Mouse (Mus musculus) forebrain, embryonic 13.5 days (tissue): ENCODE measurements around the gene Acadvl. TPM values are rescaled to one million over a fixed set of nuclear protein-coding genes. Genes with fewer than 3 reads are reported as not detected.

Experiments
- ATAC-seq: fragments of 200-750 bp; cut with Nextera tagmentation; 2 replicates; pipeline ENCODE4 v1.8.0; 2017
- H3K27ac ChIP-seq: fragments of 300-500 bp; sonication (generic); 2 replicates; pipeline ENCODE4 v1.5.1; 2015; ENCODE audit warnings: inconsistent platforms, mild to moderate bottlenecking, moderate library complexity
- H3K27me3 ChIP-seq: fragments of 300-500 bp; sonication (generic); 2 replicates; pipeline ENCODE4 v1.6.1; 2015; ENCODE audit warnings: mild to moderate bottlenecking, inconsistent platforms
- H3K36me3 ChIP-seq: fragments of 300-500 bp; sonication (generic); 2 replicates; pipeline ENCODE4 v1.6.1; 2015; ENCODE audit warnings: mild to moderate bottlenecking, inconsistent platforms; ENCODE audit not compliant: poor library complexity, severe bottlenecking
- H3K4me1 ChIP-seq: fragments of 300-500 bp; sonication (generic); 2 replicates; pipeline ENCODE4 v1.6.1; 2015; ENCODE audit warnings: inconsistent platforms
- H3K4me2 ChIP-seq: fragments of 300-500 bp; sonication (generic); 2 replicates; pipeline ENCODE4 v1.6.1; 2015; ENCODE audit warnings: inconsistent platforms, mild to moderate bottlenecking, moderate library complexity
- H3K4me3 ChIP-seq: fragments of 300-500 bp; sonication (generic); 2 replicates; pipeline ENCODE4 v1.5.1; 2015; ENCODE audit warnings: mild to moderate bottlenecking, inconsistent platforms
- H3K9ac ChIP-seq: fragments of 300-500 bp; sonication (generic); 2 replicates; pipeline ENCODE4 v1.6.1; 2015; ENCODE audit warnings: mild to moderate bottlenecking, inconsistent platforms
- H3K9me3 ChIP-seq: fragments of 300-500 bp; sonication (generic); replicated peaks from 2 replicates; pipeline ENCODE4 v1.6.1; 2016; ENCODE audit warnings: inconsistent platforms
- WGBS: fragments of 180-500 bp; shearing (Covaris S2); methylation state at CpG from one replicate; pipeline ENCODE4 v1.1.7; 2015; 5-methylcytosine and 5-hydroxymethylcytosine counted together
- microRNA counts: library from miRNA; unstranded; fragments of <30 nt; microRNA quantifications from one replicate; lab custom pipeline; 2016
- microRNA-seq: library from miRNA; unstranded; fragments of <30 nt; microRNA quantifications from one replicate; pipeline ENCODE4, GENCODE M21; 2016
- polyA plus RNA-seq: library from polyadenylated mRNA; unstranded; fragments of >200 nt; fragmentation: Nextera tagmentation; extraction: Ambion mirVana; gene quantifications from 2 replicates; pipeline ENCODE4 v1.2.1, GENCODE M21; 2015

Acadvl gene
- polyA plus RNA-seq, 1 experiment from 2014 or later, result 48.7 TPM

- Histone ChIP-seq H3K27me3 (peaks cover 50% of the 10 kb centered on the region), H3K36me3 (peaks cover 53% of the 10 kb centered on the region), H3K4me3 (no peak overlapping the region), H3K27ac (no peak overlapping the region), H3K4me2 (no peak overlapping the region), H3K4me1 (peaks cover 10% of the 10 kb centered on the region), H3K9me3 (no peaks in the 10 kb centered on the region), H3K9ac (no peak overlapping the region)
- WGBS, result 93% methylated on average over 4 of the region's 4 CpGs
- ATAC-seq, result no peak
Observed at GRCm38 (mm10) chr11:69968793-69969192, 46.4 kb downstream of the Acadvl start.

DNA sequence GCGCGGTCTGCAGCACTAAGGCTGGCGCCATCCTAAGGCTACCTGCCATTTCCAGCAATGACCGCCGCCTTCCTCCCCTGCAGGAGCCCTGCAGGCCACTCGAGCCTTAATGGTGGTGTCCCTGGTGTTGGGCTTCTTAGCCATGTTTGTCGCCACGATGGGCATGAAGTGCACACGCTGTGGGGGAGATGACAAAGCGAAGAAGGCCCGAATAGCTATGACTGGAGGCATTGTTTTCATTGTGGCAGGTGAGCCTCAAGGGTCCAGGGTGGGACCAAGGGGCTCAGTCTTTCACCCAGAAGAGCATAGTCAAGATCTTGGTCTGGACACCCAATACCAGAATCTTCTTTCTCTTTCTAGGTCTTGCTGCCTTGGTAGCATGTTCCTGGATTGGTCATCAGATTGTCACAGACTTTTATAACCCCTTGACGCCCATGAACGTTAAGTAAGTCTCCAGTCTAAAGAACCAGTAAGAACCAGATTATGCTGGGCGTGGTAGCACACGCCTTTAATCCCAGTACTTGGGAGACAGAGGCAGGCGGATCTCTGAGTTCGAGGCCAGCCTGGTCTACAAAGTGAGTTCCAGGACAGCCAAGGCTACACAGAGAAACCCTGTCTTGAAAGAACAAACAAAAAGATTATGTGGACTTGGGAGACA is 48.2 kb downstream of the Acadvl start:
- H3K27ac ChIP-seq, result no peak overlapping the region
- H3K4me3 ChIP-seq, result peak overlapping the region; percentile 31
- WGBS, result 38% methylated on average over 17 of the region's 17 CpGs
- H3K36me3 ChIP-seq, result peaks cover 35% of the 10 kb centered on the region
- H3K9me3 ChIP-seq, result no peaks in the 10 kb centered on the region
- H3K9ac ChIP-seq, result peak overlapping the region; percentile 53
- H3K4me1 ChIP-seq, result peaks cover 10% of the 10 kb centered on the region
- H3K4me2 ChIP-seq, result peak overlapping the region; percentile 52
- no peak for ATAC-seq
- H3K27me3 ChIP-seq, result peaks cover 67% of the 10 kb centered on the region

DNA sequence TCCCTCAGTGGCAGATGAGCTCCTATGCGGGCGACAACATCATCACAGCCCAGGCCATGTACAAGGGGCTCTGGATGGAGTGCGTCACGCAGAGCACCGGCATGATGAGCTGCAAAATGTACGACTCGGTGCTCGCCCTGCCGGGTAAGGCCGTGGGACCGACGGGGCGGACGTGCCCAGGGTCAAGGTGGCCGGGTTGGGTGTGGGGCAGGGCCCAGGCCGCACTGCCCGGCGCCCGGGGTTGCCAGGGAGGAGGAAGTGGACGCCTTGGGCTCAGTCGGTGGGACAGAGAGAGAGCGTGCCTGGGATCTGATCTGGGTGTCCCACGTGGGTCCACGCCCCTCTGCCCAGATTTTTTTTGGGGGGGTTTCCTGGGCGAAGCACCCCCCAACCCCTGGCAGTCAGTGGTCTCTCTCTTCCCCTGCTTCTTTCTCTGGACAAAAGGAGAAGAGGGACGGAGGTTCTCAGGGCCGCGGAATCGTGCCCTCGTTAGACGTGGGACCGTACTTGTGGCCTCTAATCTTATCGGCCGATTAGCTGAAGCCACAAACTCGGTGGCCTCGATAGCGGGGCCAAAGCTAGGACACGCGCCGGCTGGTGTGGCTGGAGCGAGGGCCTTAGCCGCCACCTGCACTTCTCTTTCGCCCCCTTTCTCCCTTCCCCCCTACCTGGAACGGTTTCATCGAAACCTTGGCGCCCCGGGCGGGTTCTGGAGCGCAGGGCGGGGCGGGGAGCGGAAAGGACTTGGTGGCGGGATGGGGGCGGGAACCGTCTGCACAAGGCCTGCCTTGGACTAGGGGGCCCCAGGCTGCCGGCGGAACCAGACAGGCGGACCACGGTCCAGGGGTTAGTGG is 49.0 kb downstream of the Acadvl start:
- Histone ChIP-seq H3K9me3 (no peaks in the 10 kb centered on the region), H3K36me3 (peaks cover 30% of the 10 kb centered on the region), H3K27ac (no peak overlapping the region), H3K27me3 (peaks cover 74% of the 10 kb centered on the region), H3K4me1 (peaks cover 10% of the 10 kb centered on the region), H3K4me2 (peak overlapping the region; percentile 52), H3K9ac (peak overlapping the region; percentile 53), H3K4me3 (peak overlapping the region; percentile 31)
- 1% methylated on average over 55 of the region's 59 CpGs for WGBS
- no peak for ATAC-seq

DNA sequence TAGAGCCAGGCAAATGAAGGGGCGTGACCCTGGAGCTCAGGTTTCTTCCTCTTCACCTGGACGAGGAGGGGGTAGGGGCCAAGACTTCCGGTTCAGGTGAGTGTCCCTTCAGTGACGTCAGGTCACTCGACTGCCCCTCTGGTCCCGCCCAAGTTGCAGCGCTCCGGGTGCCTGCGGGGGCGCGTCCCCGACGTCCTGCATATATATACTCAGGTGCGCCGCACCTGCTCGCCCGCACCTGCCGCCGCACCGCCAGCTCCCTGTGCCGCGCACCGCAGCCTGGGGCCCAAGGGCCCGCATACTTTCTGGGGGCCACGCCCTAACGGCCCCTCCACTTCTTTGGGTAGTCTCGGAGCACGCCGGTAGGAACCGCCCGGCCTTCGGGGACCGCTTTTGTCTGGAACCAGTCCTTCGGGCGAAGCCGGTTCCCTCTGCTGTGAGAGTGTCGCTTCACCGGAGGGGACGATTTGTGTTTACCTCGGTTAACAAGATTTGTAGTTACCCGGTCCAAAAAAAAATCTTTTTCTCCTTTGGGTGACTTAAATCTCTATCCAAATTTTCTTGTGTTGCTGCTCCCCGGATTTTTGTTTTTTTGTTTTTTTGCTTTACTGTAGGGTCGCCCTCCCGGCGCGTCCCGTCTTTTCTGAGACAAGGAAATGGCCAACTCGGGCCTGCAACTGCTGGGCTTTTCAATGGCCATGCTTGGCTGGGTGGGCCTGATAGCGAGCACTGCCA is 49.8 kb downstream of the Acadvl start:
- no peak overlapping the region for H3K9ac ChIP-seq
- H3K36me3 ChIP-seq, result peaks cover 27% of the 10 kb centered on the region
- H3K4me1 ChIP-seq, result peaks cover 10% of the 10 kb centered on the region
- H3K27ac ChIP-seq, result no peak overlapping the region
- ATAC-seq, result no peak
- H3K4me3 ChIP-seq, result peak overlapping the region; percentile 31
- H3K9me3 ChIP-seq, result no peaks in the 10 kb centered on the region
- 3% methylated on average over 49 of the region's 49 CpGs for WGBS
- peaks cover 82% of the 10 kb centered on the region for H3K27me3 ChIP-seq
- peak overlapping the region; percentile 52 for H3K4me2 ChIP-seq

GRCm38 (mm10) chr11:69964650-69965270 is 50.5 kb downstream of the Acadvl start, which contains the start of gene Cldn7:
Cldn7 (plus strand) TSS chr11:69964779.
- H3K27me3 ChIP-seq, result peaks cover 82% of the 10 kb centered on the region
- H3K4me1 ChIP-seq, result peaks cover 10% of the 10 kb centered on the region
- WGBS, result 10% methylated on average over 24 of the region's 24 CpGs
- H3K4me2 ChIP-seq, result peak within 1 kb of the TSS; percentile 23
- no peak for ATAC-seq
- no peak within 1 kb of the TSS for H3K27ac ChIP-seq
- H3K9me3 ChIP-seq, result no peaks in the 10 kb centered on the region
- peaks cover 20% of the 10 kb centered on the region for H3K36me3 ChIP-seq
- no peak within 1 kb of the TSS for H3K9ac ChIP-seq
- H3K4me3 ChIP-seq, result peak within 1 kb of the TSS; percentile 9; the same call in 1 of the 2 replicates

GRCm38 (mm10) chr11:69961841-69962240 is 53.4 kb downstream of the Acadvl start:
- Histone ChIP-seq H3K27me3 (peaks cover 66% of the 10 kb centered on the region), H3K4me1 (peaks cover 10% of the 10 kb centered on the region), H3K4me3 (no peak overlapping the region), H3K9ac (no peak overlapping the region), H3K4me2 (no peak overlapping the region), H3K9me3 (no peaks in the 10 kb centered on the region), H3K36me3 (no peaks in the 10 kb centered on the region), H3K27ac (no peak overlapping the region)
- 44% methylated on average over 5 of the region's 5 CpGs for WGBS
- no peak for ATAC-seq

- Histone ChIP-seq H3K4me1 (no peaks in the 10 kb centered on the region), H3K4me3 (no peak overlapping the region), H3K27me3 (peaks cover 54% of the 10 kb centered on the region), H3K9me3 (no peaks in the 10 kb centered on the region), H3K9ac (no peak overlapping the region), H3K4me2 (no peak overlapping the region), H3K36me3 (no peaks in the 10 kb centered on the region), H3K27ac (no peak overlapping the region)
- 21% methylated on average over 5 of the region's 5 CpGs for WGBS
- no peak for ATAC-seq
Observed at GRCm38 (mm10) chr11:69960616-69961015, 54.6 kb downstream of the Acadvl start.

MicroRNAs encoded within 50 kb of the gene (microRNA counts, 519-probe panel; counts per million panel counts)
- microRNA mmu-miR-324-3p (lab: Ali Mortazavi, UCI), result 177 counts per million, percentile 53 among the panel's probes with 10 or more counts
- 3,995 counts per million, percentile 78 among the panel's probes with 10 or more counts for microRNA mmu-miR-324-5p (lab: Ali Mortazavi, UCI)

Small RNA genes within 50 kb of the gene (microRNA-seq; reads per million reads assigned to microRNA genes)
- not detected for gene Gm44349
- 4,085 reads per million, percentile 88 among the genes with 10 or more reads in this experiment for gene Mir324

Other genes with a start within 250 kb of the Acadvl start
- 1.6 and 1.8 TPM in 2 replicates for gene Zbtb4, start 249.5 kb downstream of the Acadvl start, polyA plus RNA-seq
- gene Chrnb1, start 219.5 kb downstream of the Acadvl start, polyA plus RNA-seq, result 1.5 TPM in 2 replicates
- 3.3 and 3.8 TPM in 2 replicates for gene Fgf11, start 213.6 kb downstream of the Acadvl start, polyA plus RNA-seq
- gene Tmem102, start 209.8 kb downstream of the Acadvl start, polyA plus RNA-seq, result 0.39 and 1.00 TPM in 2 replicates
- gene Gm39566, start 200.1 kb downstream of the Acadvl start, polyA plus RNA-seq, result not detected in 2 replicates
- gene Spem2, start 196.9 kb downstream of the Acadvl start, polyA plus RNA-seq, result not detected in 2 replicates
- 0.37 and 0.52 TPM in 2 replicates for gene Spem1, start 193.2 kb downstream of the Acadvl start, polyA plus RNA-seq
- 16.6 and 17.0 TPM in 2 replicates for gene Nlgn2, start 177.6 kb downstream of the Acadvl start, polyA plus RNA-seq
- 340 and 360 TPM in 2 replicates for gene Tmem256, start 176.9 kb downstream of the Acadvl start, polyA plus RNA-seq
- gene Plscr3, start 169.0 kb downstream of the Acadvl start, polyA plus RNA-seq, result 44.1 and 45.4 TPM in 2 replicates
- gene Tnk1, start 156.7 kb downstream of the Acadvl start, polyA plus RNA-seq, result 0.09 and 0.20 TPM in 2 replicates
- not detected in 2 replicates for gene Tmem95, start 137.4 kb downstream of the Acadvl start, polyA plus RNA-seq
- 1.3 and 1.4 TPM in 2 replicates for gene Kctd11, start 134.0 kb downstream of the Acadvl start, polyA plus RNA-seq
- 0.28 and 0.34 TPM in 2 replicates for gene Acap1, start 119.9 kb downstream of the Acadvl start, polyA plus RNA-seq
- gene 2810408A11Rik, start 114.4 kb downstream of the Acadvl start, polyA plus RNA-seq, result 19.1 and 20.3 TPM in 2 replicates
- 15.5 and 20.2 TPM in 2 replicates for gene Neurl4, start 114.3 kb downstream of the Acadvl start, polyA plus RNA-seq
- 90.1 and 93.2 TPM in 2 replicates for gene Gps2, start 101.5 kb downstream of the Acadvl start, polyA plus RNA-seq
- 1,467 and 1,510 TPM in 2 replicates for gene Eif5a, start 93.5 kb downstream of the Acadvl start, polyA plus RNA-seq
- 4.5 and 6.0 TPM in 2 replicates for gene Ybx2, start 79.6 kb downstream of the Acadvl start, polyA plus RNA-seq
- 9.3 and 12.6 TPM in 2 replicates for gene Slc2a4, start 67.2 kb downstream of the Acadvl start, polyA plus RNA-seq
- gene Cldn7, start 50.6 kb downstream of the Acadvl start, polyA plus RNA-seq, result 0.59 and 1.4 TPM in 2 replicates
- gene Ctdnep1, start 34.3 kb downstream of the Acadvl start, polyA plus RNA-seq, result 21.1 and 24.3 TPM in 2 replicates
- gene Elp5, start 32.9 kb downstream of the Acadvl start, polyA plus RNA-seq, result 157 and 164 TPM in 2 replicates
- gene Gabarap, start 24.3 kb downstream of the Acadvl start, polyA plus RNA-seq, result 598 and 670 TPM in 2 replicates
- 78.5 and 79.9 TPM in 2 replicates for gene Phf23, start 19.6 kb downstream of the Acadvl start, polyA plus RNA-seq
- gene Dvl2, start 14.8 kb downstream of the Acadvl start, polyA plus RNA-seq, result 31.8 and 35.4 TPM in 2 replicates
- 26.2 and 31.1 TPM in 2 replicates for gene Dlg4, start 1.5 kb upstream of the Acadvl start, polyA plus RNA-seq
- gene Asgr1, start 38.7 kb upstream of the Acadvl start, polyA plus RNA-seq, result 0.37 and 0.59 TPM in 2 replicates
- not detected in 2 replicates for gene Asgr2, start 77.2 kb upstream of the Acadvl start, polyA plus RNA-seq
- 0.32 TPM in 1 of 2 replicates, not detected in the other for gene Mgl2, start 114.9 kb upstream of the Acadvl start, polyA plus RNA-seq
- 0.53 TPM in 1 of 2 replicates, not detected in the other for gene Clec10a, start 140.8 kb upstream of the Acadvl start, polyA plus RNA-seq
- 1.8 and 2.2 TPM in 2 replicates for gene Slc16a11, start 197.3 kb upstream of the Acadvl start, polyA plus RNA-seq
- gene Slc16a13, start 205.7 kb upstream of the Acadvl start, polyA plus RNA-seq, result 13.4 and 14.8 TPM in 2 replicates
- gene Bcl6b, start 214.4 kb upstream of the Acadvl start, polyA plus RNA-seq, result 4.3 and 4.7 TPM in 2 replicates
- gene 0610010K14Rik, start 222.5 kb upstream of the Acadvl start, polyA plus RNA-seq, result 226 and 229 TPM in 2 replicates
- 10.7 and 12.1 TPM in 2 replicates for gene Gm21988, start 224.4 kb upstream of the Acadvl start, polyA plus RNA-seq
- 227 and 236 TPM in 2 replicates for gene Rnasek, start 224.4 kb upstream of the Acadvl start, polyA plus RNA-seq
- gene Alox12, start 239.9 kb upstream of the Acadvl start, polyA plus RNA-seq, result 0.74 and 1.0 TPM in 2 replicates